Mouse (Mus musculus): ENCODE results near the gene Chd3. TPM values are rescaled to one million over a fixed set of nuclear protein-coding genes. Genes with fewer than 3 reads are reported as not detected.

Chd3 gene
- total RNA-seq (2021): 10 to 100 TPM; 45.4 to 47.4 TPM
- long read RNA-seq, experiment 1, partial matches to known transcripts: 9 of 14 reads
- long read RNA-seq, experiment 1, other reads (novel, unspliced or antisense): 5 of 14 reads
- long read RNA-seq, experiment 2, partial matches to known transcripts: 4 of 9 reads
- long read RNA-seq, experiment 2, other reads (novel, unspliced or antisense): 5 of 9 reads

GRCm38 (mm10) chr11:69369215-69369989 is at the start of gene Chd3:
Chd3 (minus strand) TSS chr11:69369406.
- intact Hi-C loops (cut with DNase I): loop anchor here (2.0 kb wide), 1 partner anchor 45 kb away; no protein-coding TSS in a partner anchor
- DNase-seq: no peak

DNA sequence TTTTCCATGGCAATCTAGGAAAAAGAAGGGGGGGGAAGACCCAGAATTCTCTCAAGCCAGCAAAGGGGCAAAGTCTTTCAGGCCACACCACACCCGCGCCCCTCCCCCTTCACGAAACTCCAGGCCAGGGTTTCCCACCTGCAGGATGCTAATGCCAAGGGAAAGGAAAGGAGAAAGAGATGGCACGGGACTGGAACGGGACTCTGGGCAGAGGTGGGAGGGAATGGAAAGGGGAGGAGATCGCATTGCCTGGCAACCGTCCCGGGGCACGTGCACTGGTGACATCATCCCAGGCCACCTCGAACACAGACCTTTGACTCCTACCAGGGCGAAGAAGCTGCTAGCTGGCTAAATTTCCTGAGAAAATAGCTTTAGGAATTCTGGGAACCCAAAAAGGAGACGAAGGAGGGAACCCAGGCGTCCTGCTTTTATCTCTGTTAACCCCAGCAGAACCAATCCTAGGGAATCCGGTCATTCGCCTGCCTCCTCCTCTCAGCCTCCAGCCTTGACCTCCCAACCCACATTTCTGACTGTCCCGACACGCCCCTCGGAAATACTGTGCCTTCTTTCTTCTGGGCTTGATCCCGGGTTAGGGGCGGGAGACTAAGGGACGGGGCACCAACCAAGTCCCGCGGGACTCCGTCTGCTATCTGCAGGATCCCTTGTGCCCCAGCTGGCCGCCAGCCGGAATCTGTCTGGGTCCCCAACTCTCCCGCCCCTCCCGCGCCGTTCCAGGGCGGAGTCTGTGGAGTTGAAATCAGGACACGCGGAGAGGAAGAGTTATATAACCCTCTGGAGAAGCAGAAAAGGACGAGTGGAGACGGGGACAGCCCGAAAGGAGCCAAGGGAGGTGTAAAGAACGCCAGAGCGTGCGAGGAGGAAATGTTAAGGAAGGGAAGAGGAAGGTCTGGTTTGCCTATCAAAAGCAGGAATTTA is 48.5 kb upstream of the Chd3 start:
- peak; percentile 94 to 96 for DNase-seq
- intact Hi-C loops (cut with DNase I): loop anchor here (1.0 to 10.0 kb wide), 3 partner anchors 7 to 323 kb away; partner anchors contain the start of genes Per1 and Tmem88

GRCm38 (mm10) chr11:69416921-69417448 is 47.8 kb upstream of the Chd3 start:
- intact Hi-C loops (cut with DNase I): loop anchor here (10.0 kb wide), 1 partner anchor 322 kb away; the partner anchor contains the start of gene Per1

DNA sequence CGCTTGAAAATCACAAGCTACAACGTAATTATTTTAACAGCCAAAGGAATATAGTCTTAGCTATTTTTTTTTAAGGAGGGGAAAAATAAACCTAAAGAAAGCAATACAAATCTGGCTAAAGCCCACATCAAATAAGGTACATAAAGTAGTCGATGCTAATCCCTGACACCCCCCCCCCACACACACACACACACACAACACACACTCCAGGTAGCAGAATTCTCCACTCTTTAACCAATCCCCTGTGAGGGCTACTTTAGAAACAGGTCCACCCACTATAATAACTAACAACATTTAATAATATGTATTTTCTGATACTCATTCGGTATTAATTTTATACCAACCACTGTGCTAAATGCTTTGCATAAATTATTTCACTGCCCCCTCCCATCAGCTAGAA is 47.3 kb upstream of the Chd3 start:
- DNase-seq: no peak
- intact Hi-C loops (cut with DNase I): loop anchor here (10.0 kb wide), 1 partner anchor 322 kb away; the partner anchor contains the start of gene Per1

More at GRCm38 (mm10) chr11:69416921-69417448, 47.8 kb upstream of the Chd3 start:
- DNase-seq: no peak

DNA sequence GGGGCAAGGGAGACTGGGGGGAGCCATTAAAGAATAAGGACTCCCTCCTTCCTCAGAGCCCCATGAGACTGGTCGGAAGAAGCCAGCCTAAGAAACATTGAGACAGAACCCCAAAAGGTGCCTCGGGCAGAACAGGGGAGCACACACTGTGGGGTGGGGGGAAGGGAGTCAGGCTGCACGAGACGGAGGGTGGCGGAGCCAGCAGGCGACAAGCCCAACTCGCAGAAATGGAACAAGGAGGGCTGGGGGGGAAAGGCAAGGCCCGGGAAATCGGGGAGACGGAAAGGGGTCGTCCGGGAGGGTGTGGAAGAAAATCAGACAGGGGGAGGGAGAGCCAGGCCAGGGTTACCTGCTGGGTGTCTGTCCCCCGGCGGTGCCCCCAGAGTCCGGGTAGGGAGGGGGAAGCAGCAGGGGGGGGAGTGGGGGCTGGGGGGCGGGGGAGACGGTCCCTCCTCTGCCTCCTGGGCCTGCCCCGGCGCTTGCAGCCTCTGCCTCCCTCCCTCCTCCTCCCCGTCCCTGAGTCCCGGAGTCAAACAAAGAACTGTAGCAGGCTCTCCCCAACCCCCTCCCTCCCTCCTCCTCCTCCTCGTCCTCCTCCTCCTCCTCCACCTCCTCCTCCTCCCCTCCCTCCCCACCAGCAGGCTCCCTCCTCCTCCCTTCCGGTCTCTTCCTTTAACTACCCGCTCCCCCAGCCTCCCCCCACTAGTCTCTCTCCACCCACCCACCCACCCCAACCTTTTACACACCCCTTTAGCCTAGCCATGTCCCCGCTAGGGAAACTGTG is 46.7 kb upstream of the Chd3 start:
- DNase-seq: peak; percentile 67 to 68

DNA sequence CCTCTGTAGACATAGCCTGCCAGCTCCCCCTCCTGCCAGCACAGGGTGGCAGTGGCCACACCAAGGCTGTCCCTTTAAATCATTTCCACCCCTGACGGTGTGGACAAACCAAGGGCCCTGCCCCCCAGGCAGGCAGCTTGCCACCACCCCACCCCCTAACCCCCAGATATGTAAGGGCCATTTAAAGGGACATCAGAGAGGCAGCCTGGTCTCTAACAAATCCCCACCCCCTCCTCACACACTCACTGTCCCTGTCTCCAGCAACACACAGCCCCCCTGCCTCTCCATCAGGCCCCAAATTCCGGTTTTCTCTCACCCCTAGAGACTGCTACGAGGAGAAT is 46.1 kb upstream of the Chd3 start:
- peak; percentile 76 to 80 for DNase-seq
- intact Hi-C loops (cut with DNase I): loop anchor here (10.0 kb wide), 1 partner anchor 320 kb away; the partner anchor contains the start of gene Per1

More for the DNA sequence above, 46.7 kb upstream of the Chd3 start:
- intact Hi-C loops (cut with DNase I): loop anchor here (10.0 kb wide), 1 partner anchor 321 kb away; the partner anchor contains the start of gene Per1

GRCm38 (mm10) chr11:69414421-69415326 is 45.5 kb upstream of the Chd3 start:
- DNase-seq: no peak
- intact Hi-C loops (cut with DNase I): loop anchor here (10.0 kb wide), 1 partner anchor 320 kb away; the partner anchor contains the start of gene Per1

DNA sequence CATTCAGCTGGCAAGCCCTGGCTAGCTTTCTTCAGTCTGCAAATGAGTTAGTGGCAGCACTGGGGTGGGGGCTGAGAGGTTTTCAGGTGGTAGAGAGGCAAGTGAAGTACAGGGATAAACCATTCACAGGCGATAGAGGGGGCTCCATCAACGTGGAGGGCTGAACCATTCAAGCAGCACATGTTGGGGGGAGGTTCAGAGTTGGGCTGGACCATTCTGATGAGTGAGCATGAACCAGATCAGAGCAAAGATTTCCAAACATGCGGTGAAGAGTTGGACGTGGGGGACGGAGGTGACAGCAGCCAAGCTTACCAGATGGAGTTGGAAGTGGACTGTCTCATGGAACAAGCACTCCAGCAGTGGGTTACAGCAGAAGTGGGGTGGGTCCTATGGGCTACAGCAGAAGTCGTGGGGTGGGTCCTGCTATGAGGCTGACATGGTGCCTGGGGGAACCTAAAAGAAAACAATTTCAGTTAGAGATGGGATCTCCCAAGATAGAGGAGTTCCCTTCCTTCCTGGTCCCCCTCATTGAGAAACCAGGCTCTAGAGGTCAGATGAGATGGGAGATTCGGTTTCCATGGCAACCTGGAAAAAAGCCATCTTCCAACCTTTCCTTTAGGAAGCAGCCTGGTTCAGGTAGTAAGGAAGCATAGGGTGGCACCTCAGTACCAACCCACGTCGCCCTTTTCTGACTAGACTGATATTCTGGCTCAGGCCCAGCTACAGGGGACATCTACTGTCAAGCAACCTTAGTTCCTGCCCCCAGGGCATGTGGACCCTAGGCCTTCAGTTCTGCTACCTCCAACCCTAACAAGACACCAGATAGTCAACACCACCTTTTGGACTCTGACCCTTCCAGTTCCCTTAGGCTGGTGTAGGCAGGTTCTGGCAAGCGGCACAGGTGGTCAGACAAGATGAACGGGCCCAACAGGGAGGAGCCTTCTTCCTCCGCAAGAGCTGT is 44.3 kb upstream of the Chd3 start, which contains the start of gene Kdm6b:
Gene Kdm6b, minus strand, starts transcription at position 455 of the 961 bp plus-strand sequence.
- intact Hi-C loops (cut with DNase I): loop anchor here (10.0 kb wide), 1 partner anchor 319 kb away; the partner anchor contains the start of gene Per1

DNA sequence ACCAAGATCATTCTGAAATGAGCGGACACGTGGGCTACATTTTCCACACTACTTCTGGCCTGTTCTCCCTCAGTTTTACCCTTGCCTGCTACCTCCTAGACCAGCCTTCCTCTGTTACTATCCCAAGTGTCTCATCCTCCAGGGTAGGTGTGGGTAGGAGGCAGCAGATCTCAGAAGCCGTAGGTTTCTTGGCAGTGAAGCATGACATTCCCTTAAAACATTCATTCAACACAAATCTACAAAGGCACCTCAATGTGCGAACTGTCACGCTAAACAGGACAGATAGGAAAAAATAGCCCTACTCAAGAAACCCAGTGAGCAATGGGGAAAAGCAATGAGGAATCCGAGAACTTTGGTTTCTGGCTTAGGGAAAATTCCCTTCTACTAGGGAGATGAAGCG is 43.3 kb upstream of the Chd3 start:
- DNase-seq: no peak
- intact Hi-C loops (cut with DNase I): loop anchor here (10.0 kb wide), 1 partner anchor 318 kb away; the partner anchor contains the start of gene Per1

More for the DNA sequence above, 44.3 kb upstream of the Chd3 start, which contains the start of gene Kdm6b:
- no peak for DNase-seq

DNA sequence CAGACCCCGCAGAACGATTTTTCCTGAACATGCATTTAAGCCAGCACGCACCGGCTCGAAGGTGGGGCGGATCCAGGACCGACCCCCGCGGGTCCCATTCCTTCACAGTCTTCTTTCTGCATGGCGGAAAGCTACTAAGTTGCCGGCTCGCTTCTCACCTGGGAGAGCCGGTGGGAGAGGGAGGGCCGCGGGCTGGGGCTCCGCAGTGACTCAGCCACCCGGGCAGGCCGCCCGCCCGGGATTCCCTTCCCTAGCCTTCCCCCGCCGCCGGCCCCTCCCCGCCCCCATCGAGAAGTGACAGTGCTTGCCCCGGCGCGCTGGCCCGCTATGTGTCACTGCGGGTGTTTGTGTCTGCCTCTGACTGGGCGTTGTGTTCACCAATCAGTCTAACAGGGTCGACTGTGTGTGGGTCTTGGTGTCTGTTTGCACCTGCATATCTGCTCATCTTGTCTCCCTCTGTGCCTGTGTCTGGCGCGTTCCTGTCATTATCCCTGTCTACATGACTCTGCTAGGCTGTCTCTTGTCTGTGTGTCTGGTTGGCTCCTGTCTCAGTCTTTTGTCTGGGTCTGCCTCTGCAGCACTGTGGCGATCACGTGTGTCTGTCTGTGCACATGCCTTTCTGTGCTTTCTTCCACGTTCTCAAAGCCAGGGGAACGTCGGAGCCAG is 42.5 kb upstream of the Chd3 start:
- peak; percentile 87 to 88 for DNase-seq
- intact Hi-C loops (cut with DNase I): loop anchor here (2.0 to 10.0 kb wide), 2 partner anchors 15 to 317 kb away; partner anchors contain the start of gene Per1

- intact Hi-C loops (cut with DNase I): loop anchor here (2.0 to 10.0 kb wide), 2 partner anchors 14 to 316 kb away; partner anchors contain the start of gene Per1
- DNase-seq: peak; percentile 93 to 97
Measured at GRCm38 (mm10) chr11:69411073-69411535, 41.9 kb upstream of the Chd3 start.

GRCm38 (mm10) chr11:69410310-69411072 is 41.3 kb upstream of the Chd3 start:
- intact Hi-C loops (cut with DNase I): loop anchor here (1.0 to 10.0 kb wide), 3 partner anchors 8 to 316 kb away; partner anchors contain the start of gene Per1
- peak; percentile 64 to 66 for DNase-seq

DNA sequence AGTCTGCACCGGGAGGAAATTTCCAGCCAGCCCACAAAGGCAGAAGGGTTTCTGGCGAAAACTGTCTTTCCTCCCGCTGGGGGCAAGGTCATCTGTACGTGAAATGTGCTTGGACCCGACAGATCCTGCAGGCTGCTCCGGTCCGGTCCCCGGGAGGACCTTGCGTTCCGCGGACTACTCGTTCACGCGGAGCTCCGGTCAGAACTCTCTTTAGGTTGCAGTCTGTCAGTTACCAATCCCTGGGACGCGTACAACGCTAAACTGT is 40.8 kb upstream of the Chd3 start:
- intact Hi-C loops (cut with DNase I): loop anchor here (1.0 to 10.0 kb wide), 3 partner anchors 8 to 315 kb away; partner anchors contain the start of gene Per1
- DNase-seq: no peak

- DNase-seq: peak; percentile 86 to 90
Measured at GRCm38 (mm10) chr11:69409378-69410044, 40.3 kb upstream of the Chd3 start.

More at GRCm38 (mm10) chr11:69409378-69410044, 40.3 kb upstream of the Chd3 start:
- intact Hi-C loops (cut with DNase I): loop anchor here (1.0 to 10.0 kb wide), 3 partner anchors 9 to 315 kb away; partner anchors contain the start of gene Per1
